Mouse (Mus musculus) stomach, embryonic 14.5 days (tissue): Measurements from ENCODE around the gene Wdfy3. TPM values are rescaled to one million over a fixed set of nuclear protein-coding genes. Genes with fewer than 3 reads are reported as not detected.

Experiments
- ATAC-seq: fragments of 200-750 bp; cut with Nextera tagmentation; 2 replicates; pipeline ENCODE4 v1.8.0; 2017; ENCODE audit warnings: low read depth, moderate TSS enrichment; ENCODE audit not compliant: insufficient number of reproducible peaks, insufficient read depth, low FRiP score
- H3K27ac ChIP-seq: fragments of 300-500 bp; sonication (generic); 2 replicates; pipeline ENCODE4 v1.5.1; 2014; ENCODE audit warnings: mild to moderate bottlenecking, low read length, moderate library complexity, mixed read lengths
- H3K27me3 ChIP-seq: fragments of 300-500 bp; sonication (generic); 2 replicates; pipeline ENCODE4 v1.6.1; 2014; ENCODE audit warnings: low read length, control low read depth, mixed read lengths; ENCODE audit not compliant: control insufficient read depth, insufficient read depth
- H3K36me3 ChIP-seq: fragments of 300-500 bp; sonication (generic); 2 replicates; pipeline ENCODE4 v1.6.1; 2014; ENCODE audit warnings: mild to moderate bottlenecking, control low read depth, low read length, moderate library complexity, mixed read lengths; ENCODE audit not compliant: control insufficient read depth, insufficient read depth
- H3K4me1 ChIP-seq: fragments of 300-500 bp; sonication (generic); 2 replicates; pipeline ENCODE4 v1.6.1; 2014; ENCODE audit warnings: low read length, control low read depth, mixed read lengths; ENCODE audit not compliant: control insufficient read depth, insufficient read depth
- H3K4me2 ChIP-seq: fragments of 300-500 bp; sonication (generic); replicated peaks from 2 replicates; pipeline ENCODE4 v1.6.1; 2014; ENCODE audit warnings: low read depth, low read length, control low read depth
- H3K4me3 ChIP-seq: fragments of 300-500 bp; sonication (generic); 2 replicates; pipeline ENCODE4 v1.5.1; 2014; ENCODE audit warnings: low read depth, low read length, control low read depth
- H3K9ac ChIP-seq: fragments of 300-500 bp; sonication (generic); replicated peaks from 2 replicates; pipeline ENCODE4 v1.6.1; 2014; ENCODE audit warnings: low read depth, mild to moderate bottlenecking, control low read depth, low read length, moderate library complexity, mixed read lengths
- H3K9me3 ChIP-seq: fragments of 300-500 bp; sonication (generic); 2 replicates; pipeline ENCODE4 v1.6.1; 2016; ENCODE audit warnings: low read depth, low read length, control low read depth; ENCODE audit not compliant: control insufficient read depth
- WGBS: fragments of 180-500 bp; shearing (Covaris S2); extraction: QIAGEN DNeasy Blood & Tissue Kit; methylation state at CpG from one replicate; pipeline ENCODE4 v1.1.7; 2014; 5-methylcytosine and 5-hydroxymethylcytosine counted together
- polyA plus RNA-seq: library from polyadenylated mRNA; unstranded; fragments of >200 nt; fragmentation: Nextera tagmentation; extraction: Ambion mirVana; gene quantifications from 2 replicates; pipeline ENCODE4 v1.2.1, GENCODE M21; 2014

The Wdfy3 gene
- polyA plus RNA-seq, 1 experiment from 2014 or later = 23.5 TPM

DNA sequence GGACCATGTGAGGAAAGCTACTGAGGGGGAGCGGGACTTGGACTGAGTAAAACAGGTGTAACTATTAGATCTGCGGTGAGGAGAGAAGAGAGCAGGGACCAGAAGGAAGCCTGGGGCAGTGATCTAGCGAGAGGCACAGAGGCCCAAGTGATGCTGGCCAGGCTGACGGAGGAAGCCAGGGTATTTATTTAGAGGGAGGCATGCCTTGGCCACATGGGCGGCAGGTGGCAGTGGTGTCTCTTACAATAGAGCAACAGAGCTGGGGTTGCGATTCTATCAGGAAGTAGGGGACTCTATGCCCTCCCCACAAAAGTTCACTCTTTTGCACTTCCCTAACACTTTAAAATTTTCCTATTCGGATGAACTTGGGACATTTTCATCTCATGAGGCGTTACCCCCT lies 207.1 kb downstream of the Wdfy3 start:
- Histone ChIP-seq H3K27me3 (no peaks in the 10 kb centered on the region), H3K4me1 (no peaks in the 10 kb centered on the region), H3K4me2 (no peak overlapping the region), H3K9me3 (no peaks in the 10 kb centered on the region), H3K27ac (no peak overlapping the region), H3K4me3 (no peak overlapping the region), H3K36me3 (peaks cover 71% of the 10 kb centered on the region), H3K9ac (no peak overlapping the region)
- WGBS = 86% methylated on average over 8 of the region's 8 CpGs
- ATAC-seq = no peak

DNA sequence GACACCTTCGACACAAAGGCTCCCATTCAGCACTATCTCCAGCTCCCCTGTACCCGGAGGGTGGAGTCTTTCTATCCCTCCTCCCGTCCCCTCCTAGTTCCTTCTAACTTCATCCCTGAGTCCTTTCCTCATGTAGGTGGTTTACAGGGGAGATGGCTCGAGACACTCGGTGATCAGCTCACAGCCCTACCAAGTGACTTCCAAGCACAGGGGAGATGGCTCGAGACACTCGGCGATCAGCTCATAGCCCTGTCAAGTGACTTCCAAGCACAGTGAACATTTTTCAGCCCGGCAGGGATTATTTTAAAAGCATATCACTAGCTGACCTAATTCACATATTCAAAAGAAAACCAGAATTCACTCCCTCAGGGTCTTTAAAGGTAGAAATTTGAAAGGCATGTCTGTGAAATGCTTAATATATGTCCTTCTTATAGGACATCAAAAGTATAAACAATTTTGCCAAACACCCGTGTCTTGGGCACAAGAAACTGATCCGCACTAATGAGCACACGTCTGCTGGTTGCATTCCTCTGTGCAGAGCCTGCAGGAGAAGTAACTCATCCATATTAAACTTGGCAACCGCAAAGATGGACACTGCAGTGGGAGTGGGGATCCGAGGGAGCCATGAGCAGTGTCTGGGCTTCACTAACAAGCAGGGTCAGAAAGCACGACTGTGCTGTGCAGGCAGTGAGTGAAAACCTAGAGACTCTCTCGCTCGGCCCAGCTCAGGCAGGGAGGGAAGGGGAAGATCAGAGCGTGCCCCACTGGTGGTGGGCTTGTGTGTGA lies 207.7 kb downstream of the Wdfy3 start:
- ATAC-seq = no peak
- peaks cover 73% of the 10 kb centered on the region for H3K36me3 ChIP-seq
- no peaks in the 10 kb centered on the region for H3K4me1 ChIP-seq
- H3K27ac ChIP-seq = no peak overlapping the region
- no peaks in the 10 kb centered on the region for H3K9me3 ChIP-seq
- H3K4me3 ChIP-seq = no peak overlapping the region
- WGBS = 90% methylated on average over 18 of the region's 18 CpGs
- no peak overlapping the region for H3K4me2 ChIP-seq
- H3K9ac ChIP-seq = no peak overlapping the region
- no peaks in the 10 kb centered on the region for H3K27me3 ChIP-seq

DNA sequence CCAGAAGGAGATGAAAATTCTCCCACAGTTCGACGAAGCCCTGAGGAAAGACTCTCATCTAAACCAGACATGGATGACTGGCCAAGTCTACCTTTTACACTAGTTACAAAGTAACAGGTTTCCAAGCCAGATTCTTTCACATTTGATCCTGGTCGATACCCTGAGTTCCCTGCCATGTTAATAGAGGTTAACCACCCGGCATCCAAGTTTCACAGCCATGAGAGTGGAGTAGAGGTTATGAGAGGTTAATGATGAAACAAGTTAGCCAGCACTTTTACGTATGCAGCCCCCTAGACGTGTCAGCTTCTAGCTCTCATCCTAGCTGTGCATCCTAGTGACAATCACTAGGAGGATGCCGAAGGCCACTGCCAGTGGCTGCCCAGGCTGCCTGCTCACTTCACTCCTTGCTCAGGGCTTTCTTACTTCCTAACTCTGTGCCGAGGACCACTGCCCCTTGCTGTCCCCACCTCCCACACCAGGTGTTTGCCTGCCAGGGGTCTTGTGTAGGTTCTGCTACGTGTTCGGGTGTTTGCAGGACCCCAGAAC lies 210.8 kb downstream of the Wdfy3 start:
- H3K27ac ChIP-seq = no peak overlapping the region

DNA sequence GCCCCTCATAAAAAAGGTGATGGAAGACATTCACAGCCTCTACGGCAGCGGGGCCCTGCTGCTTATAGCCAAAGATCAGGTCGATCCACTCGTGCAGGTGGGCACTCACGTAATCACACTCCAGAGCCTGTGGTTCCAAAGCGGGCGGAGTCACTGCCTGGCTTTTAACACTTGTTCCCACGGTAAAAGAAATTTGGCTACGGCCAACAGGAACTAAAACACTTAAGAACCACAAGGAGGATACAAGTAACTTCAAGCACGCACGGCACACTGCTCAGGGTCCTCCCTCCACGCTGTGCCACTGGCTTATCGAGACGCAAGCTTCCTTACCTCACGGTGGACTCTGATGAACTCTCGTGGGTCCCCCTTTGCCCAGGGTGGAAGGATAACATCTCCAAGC lies 214.2 kb downstream of the Wdfy3 start:
- ATAC-seq = no peak
- Histone ChIP-seq H3K27me3 (no peaks in the 10 kb centered on the region), H3K27ac (no peak overlapping the region), H3K9ac (no peak overlapping the region), H3K4me3 (no peak overlapping the region), H3K4me1 (no peaks in the 10 kb centered on the region), H3K4me2 (no peak overlapping the region), H3K9me3 (no peaks in the 10 kb centered on the region), H3K36me3 (peaks cover 72% of the 10 kb centered on the region)
- WGBS = 94% methylated on average over 16 of the region's 16 CpGs

More for the DNA sequence above, 210.8 kb downstream of the Wdfy3 start:
- H3K36me3 ChIP-seq = peaks cover 70% of the 10 kb centered on the region
- no peak overlapping the region for H3K4me2 ChIP-seq
- H3K4me1 ChIP-seq = no peaks in the 10 kb centered on the region
- WGBS = 90% methylated on average over 10 of the region's 10 CpGs
- no peak overlapping the region for H3K4me3 ChIP-seq
- H3K27me3 ChIP-seq = no peaks in the 10 kb centered on the region
- no peak overlapping the region for H3K9ac ChIP-seq
- no peaks in the 10 kb centered on the region for H3K9me3 ChIP-seq
- no peak for ATAC-seq

DNA sequence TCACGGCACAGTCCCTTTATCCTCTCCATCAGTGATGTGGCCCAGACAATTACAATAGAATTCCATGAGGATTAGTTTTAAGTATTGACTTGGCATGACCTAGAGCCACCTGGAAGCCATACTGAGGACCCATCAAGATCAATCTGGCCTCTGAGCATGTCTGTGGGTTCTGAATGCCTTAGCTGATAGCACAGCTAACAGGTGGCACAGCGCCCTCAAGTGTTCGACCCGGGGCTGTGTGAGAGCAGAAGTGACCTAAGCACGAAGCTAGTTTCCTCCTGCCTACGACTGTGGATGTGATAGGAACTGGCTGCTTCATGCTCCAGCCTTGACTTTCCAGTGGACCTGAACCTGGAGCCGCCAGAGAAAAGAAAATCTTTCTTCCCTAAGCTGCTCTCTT lies 215.1 kb downstream of the Wdfy3 start:
- H3K27ac ChIP-seq = no peak overlapping the region
- H3K36me3 ChIP-seq = peaks cover 74% of the 10 kb centered on the region
- H3K4me1 ChIP-seq = no peaks in the 10 kb centered on the region
- no peak overlapping the region for H3K9ac ChIP-seq
- no peaks in the 10 kb centered on the region for H3K9me3 ChIP-seq
- H3K27me3 ChIP-seq = no peaks in the 10 kb centered on the region
- no peak overlapping the region for H3K4me3 ChIP-seq
- no peak for ATAC-seq
- H3K4me2 ChIP-seq = no peak overlapping the region
- WGBS = 88% methylated on average over 7 of the region's 7 CpGs

DNA sequence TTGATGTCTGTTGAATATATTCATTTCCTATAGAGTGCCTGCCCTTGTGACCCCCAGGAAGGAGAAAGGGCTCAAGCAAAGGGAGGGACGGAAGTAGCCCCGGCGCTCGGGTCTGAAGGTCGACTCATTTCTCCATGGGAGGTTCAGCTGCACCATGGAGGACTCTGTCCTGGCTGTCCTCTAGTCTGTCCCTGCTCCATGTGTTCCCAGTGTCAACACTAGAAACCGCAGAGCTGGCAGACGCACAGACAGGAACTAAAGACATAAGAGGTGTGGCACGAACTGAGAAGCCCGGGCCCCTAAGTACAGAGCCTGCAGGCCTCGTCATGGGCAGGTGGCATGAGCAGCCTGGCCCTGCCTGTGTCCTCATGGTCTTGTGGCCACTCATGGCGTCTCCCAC lies 215.6 kb downstream of the Wdfy3 start:
- Histone ChIP-seq H3K36me3 (peaks cover 75% of the 10 kb centered on the region), H3K4me1 (no peaks in the 10 kb centered on the region), H3K27me3 (no peaks in the 10 kb centered on the region), H3K4me2 (no peak overlapping the region), H3K4me3 (no peak overlapping the region), H3K9ac (no peak overlapping the region), H3K9me3 (no peaks in the 10 kb centered on the region), H3K27ac (no peak overlapping the region)
- 96% methylated on average over 11 of the region's 11 CpGs for WGBS
- no peak for ATAC-seq

DNA sequence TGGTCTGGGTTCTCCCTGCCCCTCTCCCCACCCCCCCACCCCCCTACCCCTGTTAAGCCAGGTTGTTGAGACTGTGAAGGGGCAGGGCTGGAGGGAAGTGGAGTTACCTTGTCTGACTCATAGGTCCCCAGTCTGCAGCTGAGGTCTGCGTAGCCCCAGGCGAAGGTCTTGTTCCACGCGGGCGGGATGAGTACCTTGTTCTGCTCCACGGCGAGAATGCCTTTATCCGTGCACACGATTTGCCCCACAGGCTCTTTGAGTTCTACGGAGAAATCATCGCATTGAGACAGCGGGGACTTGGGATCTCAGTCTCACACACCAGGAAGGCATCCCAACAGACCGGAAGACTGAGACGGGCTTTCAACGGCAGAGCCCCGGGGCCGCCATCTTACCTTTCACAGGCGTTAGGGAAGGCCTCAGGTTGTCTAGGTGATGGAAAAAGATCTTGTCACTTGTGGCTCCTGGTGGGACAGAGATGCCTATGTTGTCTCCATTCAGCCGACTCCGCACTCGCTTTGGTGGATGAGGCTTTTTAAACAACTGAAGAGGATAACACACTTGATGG lies 217.5 kb downstream of the Wdfy3 start:
- WGBS = 96% methylated on average over 21 of the region's 21 CpGs
- Histone ChIP-seq H3K9me3 (no peaks in the 10 kb centered on the region), H3K27me3 (no peaks in the 10 kb centered on the region), H3K36me3 (peaks cover 83% of the 10 kb centered on the region), H3K4me1 (no peaks in the 10 kb centered on the region), H3K27ac (no peak overlapping the region), H3K4me3 (no peak overlapping the region), H3K4me2 (no peak overlapping the region), H3K9ac (no peak overlapping the region)
- ATAC-seq = no peak

DNA sequence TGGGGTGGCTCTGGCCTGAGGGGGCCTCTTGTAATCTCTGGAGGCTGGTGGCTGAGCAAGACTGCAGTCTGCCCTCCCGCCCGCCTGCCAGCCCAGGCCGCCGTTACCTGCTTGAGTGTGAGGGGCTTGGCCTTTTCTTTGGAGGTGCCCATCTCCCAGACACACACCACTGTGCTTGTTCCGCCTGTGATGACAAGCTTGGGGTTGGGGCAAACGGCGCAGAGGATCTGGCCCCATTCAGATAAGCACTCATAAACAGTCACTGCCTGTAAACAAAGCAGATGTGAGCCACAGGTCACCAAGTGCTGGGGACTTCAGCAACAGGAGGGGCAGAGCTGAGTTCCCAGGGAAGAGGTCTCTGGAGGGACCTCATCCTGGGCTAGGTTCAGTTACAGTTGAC lies 218.6 kb downstream of the Wdfy3 start:
- peaks cover 91% of the 10 kb centered on the region for H3K36me3 ChIP-seq
- H3K9ac ChIP-seq = no peak overlapping the region
- H3K27ac ChIP-seq = no peak overlapping the region
- 78% methylated on average over 7 of the region's 7 CpGs for WGBS
- no peaks in the 10 kb centered on the region for H3K9me3 ChIP-seq
- H3K27me3 ChIP-seq = no peaks in the 10 kb centered on the region
- H3K4me2 ChIP-seq = no peak overlapping the region
- no peak for ATAC-seq
- H3K4me1 ChIP-seq = no peaks in the 10 kb centered on the region
- H3K4me3 ChIP-seq = no peak overlapping the region
